Mouse (Mus musculus) hindbrain, embryonic 12.5 days (tissue): ENCODE data around the gene Cmtm2a. TPM values are rescaled to one million over a fixed set of nuclear protein-coding genes. Genes with fewer than 3 reads are reported as not detected.
"Not testable (repeated sequence)": the region's sequence is repeated elsewhere in the genome, so short reads cannot be mapped to it uniquely, and the experiment has no call there.

Experiments used
- ATAC-seq: fragments of 200-750 bp; cut with Nextera tagmentation; 2 replicates; pipeline ENCODE4 v1.8.0; 2017; ENCODE audit warnings: moderate TSS enrichment; ENCODE audit not compliant: low FRiP score
- H3K27ac ChIP-seq: fragments of 300-500 bp; sonication (generic); 2 replicates; pipeline ENCODE4 v1.5.1; 2016; ENCODE audit warnings: mild to moderate bottlenecking
- H3K27me3 ChIP-seq: fragments of 300-500 bp; sonication (generic); 2 replicates; pipeline ENCODE4 v1.6.1; 2016; ENCODE audit warnings: mild to moderate bottlenecking
- H3K36me3 ChIP-seq: fragments of 300-500 bp; sonication (generic); 2 replicates; pipeline ENCODE4 v1.6.1; 2016; ENCODE audit warnings: mild to moderate bottlenecking
- H3K4me1 ChIP-seq: fragments of 300-500 bp; sonication (generic); 2 replicates; pipeline ENCODE4 v1.6.1; 2016
- H3K4me2 ChIP-seq: fragments of 300-500 bp; sonication (generic); replicated peaks from 2 replicates; pipeline ENCODE4 v1.6.1; 2016; ENCODE audit warnings: mild to moderate bottlenecking
- H3K4me3 ChIP-seq: fragments of 300-500 bp; sonication (generic); 2 replicates; pipeline ENCODE4 v1.5.1; 2016; ENCODE audit warnings: mild to moderate bottlenecking
- H3K9ac ChIP-seq: fragments of 300-500 bp; sonication (generic); 2 replicates; pipeline ENCODE4 v1.6.1; 2016; ENCODE audit warnings: mild to moderate bottlenecking, moderate library complexity
- H3K9me3 ChIP-seq: fragments of 300-500 bp; sonication (generic); replicated peaks from 2 replicates; pipeline ENCODE4 v1.6.1; 2016; ENCODE audit warnings: mild to moderate bottlenecking
- WGBS: fragments of 180-500 bp; shearing (Covaris S2); methylation state at CpG from one replicate; pipeline ENCODE4 v1.1.7; 2016; 5-methylcytosine and 5-hydroxymethylcytosine counted together
- polyA plus RNA-seq: library from polyadenylated mRNA; unstranded; fragments of >200 nt; fragmentation: Nextera tagmentation; extraction: Ambion mirVana; gene quantifications from 2 replicates; pipeline ENCODE4 v1.2.1, GENCODE M21; 2016

Gene Cmtm2a
- not detected in 2 replicates for polyA plus RNA-seq

DNA sequence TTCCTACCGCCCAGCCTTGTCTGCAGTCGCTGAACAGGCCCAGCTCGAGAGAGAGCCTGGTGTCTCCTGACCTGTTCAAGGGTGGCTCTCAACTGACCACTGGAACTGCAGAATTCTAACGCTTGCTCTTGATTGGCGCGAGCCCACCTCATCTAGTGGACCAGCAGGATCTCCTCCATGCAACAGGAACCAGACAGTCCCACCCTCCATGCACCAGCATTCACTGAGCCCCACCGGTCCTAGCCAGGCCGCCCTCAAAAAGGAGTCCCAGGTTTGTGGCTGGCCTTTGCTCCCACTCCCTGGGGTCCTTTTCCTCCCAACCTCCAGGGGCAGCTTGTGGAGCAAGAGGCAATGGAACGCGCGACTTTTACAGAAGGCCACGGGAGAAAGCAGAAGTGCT is at the start of gene Cmtm2a:
Gene Cmtm2a, minus strand, starts transcription at position 101 of the 400 bp plus-strand sequence.
- WGBS = 88% methylated on average over 12 of the region's 12 CpGs
- not testable (repeated sequence) for ATAC-seq, H3K27me3 ChIP-seq, H3K27ac ChIP-seq, H3K4me1 ChIP-seq, H3K4me2 ChIP-seq, H3K36me3 ChIP-seq, H3K9me3 ChIP-seq, H3K9ac ChIP-seq, H3K4me3 ChIP-seq

DNA sequence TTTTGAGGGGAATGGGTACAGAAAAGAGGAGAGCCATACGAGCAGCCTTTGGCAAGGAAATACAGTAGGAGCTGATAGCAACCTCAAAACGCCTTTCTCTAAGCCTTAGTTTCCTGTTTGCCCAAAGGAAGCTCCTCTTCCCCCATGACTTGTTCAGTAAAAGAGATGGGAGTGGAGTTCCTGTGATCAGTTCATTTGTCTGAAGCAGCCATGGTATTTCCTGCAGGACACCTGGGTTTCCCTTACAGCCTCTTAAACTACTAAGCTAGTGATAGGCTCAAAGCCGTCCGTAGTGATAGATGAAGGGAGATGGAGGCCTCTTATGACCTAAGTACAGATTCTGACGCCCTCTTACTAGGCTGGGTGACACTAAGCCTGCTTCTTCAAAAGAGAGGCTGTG is 49.4 kb upstream of the Cmtm2a start:
- Histone ChIP-seq H3K9ac (no peak overlapping the region), H3K27me3 (no peaks in the 10 kb centered on the region), H3K4me1 (peaks cover 23% of the 10 kb centered on the region; the same call in 1 of the 2 replicates), H3K9me3 (no peaks in the 10 kb centered on the region), H3K4me3 (no peak overlapping the region), H3K4me2 (no peak overlapping the region), H3K27ac (no peak overlapping the region), H3K36me3 (no peaks in the 10 kb centered on the region)
- no peak for ATAC-seq
- WGBS = 82% methylated on average over 5 of the region's 5 CpGs

DNA sequence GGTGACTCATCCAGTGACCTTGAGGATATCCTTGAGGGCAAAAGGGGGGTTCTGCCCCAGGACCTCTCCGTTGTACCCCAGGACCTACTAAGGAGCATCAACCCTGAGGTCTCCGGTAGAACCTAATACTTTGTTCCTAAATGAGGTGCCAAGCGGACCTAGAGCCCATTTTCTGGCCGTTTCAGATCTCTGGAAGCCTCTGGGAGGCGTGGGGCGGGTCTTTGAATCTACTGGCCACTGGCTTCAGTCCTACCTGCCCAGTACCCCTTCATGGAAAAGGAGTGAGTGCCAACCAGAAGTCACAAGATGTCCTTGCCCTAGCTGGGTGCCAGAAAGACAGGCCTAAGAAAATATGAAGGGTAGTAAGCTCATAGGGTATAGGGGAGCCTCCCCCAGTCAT is 48.7 kb upstream of the Cmtm2a start:
- Histone ChIP-seq H3K27ac (no peak overlapping the region), H3K9ac (no peak overlapping the region)

DNA sequence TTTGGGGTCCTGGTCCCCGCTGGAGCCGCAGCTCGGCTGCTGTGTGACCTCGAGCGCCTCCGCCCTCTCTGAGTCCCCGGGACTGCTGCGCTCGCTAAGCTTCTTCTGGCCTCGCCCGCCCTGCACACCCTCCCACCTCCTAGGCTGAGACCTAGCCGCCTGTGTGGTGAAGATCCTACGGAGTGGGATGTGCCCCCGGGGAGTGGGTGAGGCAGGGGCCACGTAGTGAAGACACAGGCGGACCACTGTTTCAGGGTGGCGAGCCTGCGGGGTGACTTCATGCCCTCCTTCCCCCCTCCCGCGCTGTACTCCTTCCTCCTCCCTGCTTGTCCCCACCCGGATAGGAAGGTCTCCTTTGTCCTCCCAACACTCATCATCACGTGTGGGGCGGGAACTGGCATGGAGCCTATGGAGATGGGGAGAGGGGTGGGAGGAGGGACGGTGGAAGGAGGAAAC is 48.2 kb upstream of the Cmtm2a start:
- H3K4me2 ChIP-seq = peak overlapping the region; percentile 74
- ATAC-seq = peak; percentile 69
- H3K4me3 ChIP-seq = peak overlapping the region; percentile 54
- no peaks in the 10 kb centered on the region for H3K36me3 ChIP-seq
- H3K27me3 ChIP-seq = no peaks in the 10 kb centered on the region
- H3K9me3 ChIP-seq = no peaks in the 10 kb centered on the region
- under 1% methylated on average over 24 of the region's 24 CpGs for WGBS
- H3K9ac ChIP-seq = peak overlapping the region; percentile 78
- peaks cover 23% of the 10 kb centered on the region; the same call in 1 of the 2 replicates for H3K4me1 ChIP-seq
- peak overlapping the region; percentile 66 for H3K27ac ChIP-seq

More for the DNA sequence above, 48.7 kb upstream of the Cmtm2a start:
- 0 out of 2 replicates have a peak, but pooled peaks have one; percentile 3 for ATAC-seq
- Histone ChIP-seq H3K4me1 (peaks cover 23% of the 10 kb centered on the region; the same call in 1 of the 2 replicates), H3K27me3 (no peaks in the 10 kb centered on the region), H3K9me3 (no peaks in the 10 kb centered on the region), H3K4me3 (peak overlapping the region; percentile 54), H3K36me3 (no peaks in the 10 kb centered on the region), H3K4me2 (peak overlapping the region; percentile 74)
- 40% methylated on average over 6 of the region's 6 CpGs for WGBS

DNA sequence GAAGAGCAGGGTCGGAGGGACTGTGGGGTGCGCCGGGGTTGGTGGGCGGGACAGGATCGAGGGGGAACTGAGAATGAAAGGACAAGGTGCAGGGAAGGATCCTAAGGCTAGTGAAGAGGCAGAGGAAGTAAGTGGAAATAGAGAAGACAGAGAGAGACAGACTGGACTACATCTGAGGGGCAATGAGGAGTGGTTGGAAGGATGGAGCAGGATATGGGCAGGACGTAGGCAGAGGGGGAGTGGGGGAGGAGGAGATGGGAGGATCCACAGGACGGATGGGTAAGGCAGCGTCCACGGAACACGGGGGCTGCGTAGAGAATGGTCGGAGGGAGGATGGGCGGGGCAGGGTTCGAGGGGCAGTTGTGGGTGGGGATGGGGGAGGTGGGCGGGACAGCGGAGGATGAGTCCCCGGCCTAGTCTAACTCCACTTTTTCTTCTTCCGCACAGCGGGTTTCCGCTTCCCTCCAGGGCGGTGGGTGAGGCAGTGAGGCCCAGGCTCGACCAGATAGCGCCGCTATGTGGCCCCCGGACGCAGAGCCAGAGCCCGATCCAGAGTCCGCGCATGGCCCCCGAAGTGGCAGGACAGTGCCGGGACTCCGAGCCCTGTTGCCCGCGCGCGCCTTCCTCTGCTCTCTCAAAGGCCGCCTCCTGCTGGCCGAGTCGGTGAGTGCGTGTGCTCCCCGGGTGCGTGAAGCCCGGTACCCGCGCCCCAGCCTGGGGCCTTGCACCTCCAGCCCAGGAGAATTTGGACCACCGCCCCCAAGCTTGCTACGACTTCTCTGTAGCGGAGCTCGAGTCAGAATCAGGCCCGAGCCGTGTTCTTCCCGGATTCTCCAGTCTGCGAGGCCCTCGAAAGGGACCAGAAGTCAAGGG is 47.5 kb upstream of the Cmtm2a start:
- ATAC-seq = peak; percentile 82
- Histone ChIP-seq H3K9me3 (no peaks in the 10 kb centered on the region), H3K4me1 (peaks cover 23% of the 10 kb centered on the region; the same call in 1 of the 2 replicates), H3K36me3 (no peaks in the 10 kb centered on the region), H3K4me3 (peak overlapping the region; percentile 54), H3K4me2 (peak overlapping the region; percentile 74), H3K9ac (peak overlapping the region; percentile 78), H3K27ac (peak overlapping the region; percentile 66), H3K27me3 (no peaks in the 10 kb centered on the region)
- under 1% methylated on average over 53 of the region's 54 CpGs for WGBS

DNA sequence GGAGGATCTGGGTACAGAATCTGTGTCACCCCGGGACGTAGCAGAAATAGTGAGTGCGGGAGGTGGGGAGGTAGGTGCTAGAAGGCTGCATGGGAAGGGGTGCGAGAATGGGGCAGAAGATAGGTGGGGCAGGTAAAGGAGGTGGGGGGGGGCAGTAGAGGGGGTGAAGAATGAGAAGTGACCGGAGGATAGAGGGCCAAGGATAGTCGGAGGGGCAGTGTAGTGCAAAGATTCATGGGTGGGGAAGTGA is 46.9 kb upstream of the Cmtm2a start:
- Histone ChIP-seq H3K4me1 (peaks cover 23% of the 10 kb centered on the region; the same call in 1 of the 2 replicates), H3K27ac (0 out of 2 replicates have a peak overlapping the region, but pooled peaks have one; percentile 66), H3K9me3 (no peaks in the 10 kb centered on the region), H3K9ac (peak overlapping the region; percentile 78), H3K27me3 (no peaks in the 10 kb centered on the region), H3K36me3 (no peaks in the 10 kb centered on the region), H3K4me3 (peak overlapping the region; percentile 54), H3K4me2 (peak overlapping the region; percentile 74)
- 4% methylated on average over 6 of the region's 6 CpGs for WGBS
- ATAC-seq = peak; percentile 24

DNA sequence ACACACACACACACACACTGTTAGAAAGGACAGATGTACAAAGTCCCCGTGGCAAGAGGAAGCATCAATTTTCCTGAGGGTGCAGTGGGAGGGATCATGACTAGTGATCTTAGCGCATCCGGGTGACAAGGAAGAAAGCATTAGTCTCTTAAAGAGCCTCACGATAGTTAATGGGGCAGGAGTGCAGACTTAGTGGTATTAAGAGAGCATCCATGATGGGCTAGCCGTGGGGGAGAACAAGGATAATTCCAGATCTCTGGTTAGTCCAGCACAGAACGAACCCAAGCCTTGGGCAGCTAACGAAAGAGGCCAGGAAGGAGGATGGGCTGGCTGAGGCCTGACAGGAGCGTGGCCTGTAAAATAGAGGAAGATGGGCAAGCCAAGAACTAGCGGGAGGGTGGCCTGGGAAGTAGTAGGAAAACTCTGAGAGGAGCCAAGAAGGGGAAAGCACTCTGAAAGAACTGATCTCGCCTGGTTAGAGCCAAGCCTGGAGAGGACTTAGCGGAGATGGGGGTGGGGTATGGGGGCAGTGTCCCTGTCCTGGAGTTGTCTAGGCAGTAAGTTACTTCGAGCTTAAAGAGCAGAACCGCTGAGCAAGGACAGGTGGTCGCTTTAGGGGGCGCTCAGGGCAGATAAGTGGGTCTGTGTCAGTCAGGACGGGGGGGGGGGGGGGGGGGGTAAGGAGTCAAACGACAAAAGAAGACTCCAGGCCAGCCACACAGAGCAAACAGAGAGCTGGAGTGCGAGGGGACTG is 46.4 kb upstream of the Cmtm2a start, which contains the start of gene Cmtm3:
Gene Cmtm3, plus strand, starts transcription at position 182 of the 754 bp plus-strand sequence.
- Histone ChIP-seq H3K4me3 (peak within 1 kb of the TSS; percentile 54), H3K27me3 (no peaks in the 10 kb centered on the region), H3K36me3 (no peaks in the 10 kb centered on the region), H3K9ac (peak within 1 kb of the TSS; percentile 78), H3K4me1 (peaks cover 23% of the 10 kb centered on the region; the same call in 1 of the 2 replicates), H3K27ac (0 out of 2 replicates have a peak within 1 kb of the TSS, but pooled peaks have one; percentile 66), H3K4me2 (peak within 1 kb of the TSS; percentile 74), H3K9me3 (no peaks in the 10 kb centered on the region)
- WGBS = 18% methylated on average over 18 of the region's 18 CpGs
- no peak for ATAC-seq

DNA sequence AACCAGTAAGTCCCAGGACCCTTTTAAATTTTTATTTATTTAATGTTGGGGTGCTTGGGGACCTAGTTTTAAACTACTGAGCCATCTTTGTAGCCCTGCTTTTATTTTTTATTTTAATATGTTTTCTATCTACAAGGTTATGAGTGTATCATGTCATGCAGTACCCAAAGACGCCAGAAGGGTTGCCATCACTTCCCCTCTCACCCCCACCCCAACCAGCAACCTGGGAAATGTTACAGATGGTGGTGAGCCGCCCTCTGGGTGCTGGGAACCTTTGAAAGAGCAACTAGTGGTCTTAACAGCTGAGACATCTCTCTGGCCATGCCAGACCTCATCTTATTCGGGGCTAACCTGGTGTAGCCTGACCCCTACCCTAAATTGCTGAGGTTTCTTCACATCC is 44.9 kb upstream of the Cmtm2a start:
- no peaks in the 10 kb centered on the region for H3K36me3 ChIP-seq
- no peaks in the 10 kb centered on the region for H3K27me3 ChIP-seq
- no peak overlapping the region for H3K4me2 ChIP-seq
- H3K9me3 ChIP-seq = no peaks in the 10 kb centered on the region
- 43% methylated on average over 3 of the region's 3 CpGs for WGBS
- no peak for ATAC-seq
- H3K4me3 ChIP-seq = no peak overlapping the region
- H3K27ac ChIP-seq = no peak overlapping the region
- peaks cover 19% of the 10 kb centered on the region; the same call in 1 of the 2 replicates for H3K4me1 ChIP-seq
- H3K9ac ChIP-seq = no peak overlapping the region

DNA sequence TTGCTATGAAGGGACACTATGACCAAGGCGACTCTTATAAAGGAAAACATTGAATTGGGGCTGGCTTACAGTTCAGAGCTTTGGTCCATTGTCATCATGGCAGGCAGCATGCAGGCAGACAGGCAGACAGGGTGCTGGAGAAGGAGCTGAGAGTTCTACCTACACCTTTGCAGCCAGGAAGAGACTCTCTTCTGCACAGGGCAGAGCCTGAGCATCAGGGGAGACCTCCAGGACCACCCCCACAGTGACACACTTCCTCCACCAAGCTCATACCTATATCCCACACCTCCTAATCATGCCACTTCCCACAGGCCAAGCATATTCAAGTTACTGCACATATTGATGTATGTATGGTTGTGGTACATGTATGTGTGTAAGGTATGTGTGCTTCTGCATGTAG is 43.8 kb upstream of the Cmtm2a start:
- Histone ChIP-seq H3K4me2 (no peak overlapping the region), H3K9me3 (no peaks in the 10 kb centered on the region), H3K27me3 (no peaks in the 10 kb centered on the region), H3K4me1 (peaks cover 19% of the 10 kb centered on the region; the same call in 1 of the 2 replicates), H3K27ac (no peak overlapping the region), H3K9ac (no peak overlapping the region), H3K36me3 (no peaks in the 10 kb centered on the region), H3K4me3 (no peak overlapping the region)
- no peak for ATAC-seq
- 69% methylated on average over 1 of the region's 1 CpGs for WGBS

DNA sequence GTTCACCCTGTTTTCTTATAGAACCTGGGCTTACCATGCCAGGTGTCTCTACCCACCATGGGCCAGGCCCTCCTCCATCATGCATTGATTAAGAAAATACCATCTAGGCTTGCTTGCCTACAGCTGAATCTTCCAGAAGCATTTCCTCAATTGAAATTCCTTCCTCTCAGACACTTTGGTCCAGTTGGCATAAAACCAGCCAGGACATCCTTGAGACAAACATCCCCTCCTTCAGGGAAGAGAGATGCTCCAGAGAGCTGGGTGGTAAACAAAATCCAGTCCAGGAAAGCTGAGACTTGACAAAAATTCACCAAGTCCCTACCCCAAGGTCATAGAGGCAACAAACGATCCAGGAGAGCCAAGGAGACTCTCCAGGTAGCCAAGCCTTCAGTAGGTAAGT is 41.2 kb upstream of the Cmtm2a start:
- Histone ChIP-seq H3K9ac (no peak overlapping the region), H3K4me2 (no peak overlapping the region), H3K4me3 (no peak overlapping the region), H3K36me3 (no peaks in the 10 kb centered on the region), H3K27ac (no peak overlapping the region), H3K27me3 (no peaks in the 10 kb centered on the region), H3K9me3 (no peaks in the 10 kb centered on the region), H3K4me1 (peaks cover under 1% of the 10 kb centered on the region; the same call in 1 of the 2 replicates)
- WGBS = 73% methylated on average over 1 of the region's 1 CpGs
- ATAC-seq = no peak

DNA sequence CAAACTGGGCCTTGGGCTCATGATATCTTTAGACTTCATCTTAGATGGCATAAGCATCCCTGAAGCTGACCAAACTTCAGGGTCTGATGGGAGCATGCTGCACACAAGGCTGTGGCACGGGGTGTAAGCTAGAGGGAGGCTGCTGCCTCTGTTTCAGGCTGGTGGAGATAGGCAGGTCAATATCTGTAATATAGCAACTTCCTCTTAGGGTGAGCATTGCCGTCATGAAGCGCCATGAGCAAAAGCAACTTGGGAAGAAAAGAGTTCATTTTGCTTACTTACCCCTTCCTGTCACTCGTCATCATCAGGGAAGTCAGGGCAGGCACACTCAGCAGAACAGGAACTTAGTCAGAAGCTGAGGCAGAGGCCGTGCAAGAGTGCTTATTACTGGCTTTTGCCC is 40.8 kb upstream of the Cmtm2a start:
- WGBS = 74% methylated on average over 5 of the region's 5 CpGs
- no peaks in the 10 kb centered on the region for H3K9me3 ChIP-seq
- H3K36me3 ChIP-seq = no peaks in the 10 kb centered on the region
- no peaks in the 10 kb centered on the region for H3K4me1 ChIP-seq
- no peaks in the 10 kb centered on the region for H3K27me3 ChIP-seq
- H3K9ac ChIP-seq = no peak overlapping the region
- no peak for ATAC-seq
- no peak overlapping the region for H3K4me2 ChIP-seq
- no peak overlapping the region for H3K4me3 ChIP-seq
- H3K27ac ChIP-seq = no peak overlapping the region
